Mouse (Mus musculus) midbrain, postnatal 0 days (tissue): ENCODE measurements around the gene Lamtor3. TPM values are rescaled to one million over a fixed set of nuclear protein-coding genes. Genes with fewer than 3 reads are reported as not detected.

Experiments used
- ATAC-seq: fragments of 200-750 bp; cut with Nextera tagmentation; 2 replicates; pipeline ENCODE4 v1.8.0; 2017; ENCODE audit warnings: moderate number of reproducible peaks, mild to moderate bottlenecking, moderate TSS enrichment, moderate library complexity; ENCODE audit not compliant: low FRiP score
- DNase-seq: peaks from one replicate; pipeline ENCODE4 v3.0.0-alpha.2; 2015; ENCODE audit warnings: low spot score
- H3K27ac ChIP-seq: fragments of 300-500 bp; sonication (generic); 2 replicates; pipeline ENCODE4 v1.5.1; 2014; ENCODE audit warnings: low read depth, mild to moderate bottlenecking, low read length, mixed read lengths
- H3K27me3 ChIP-seq: fragments of 300-500 bp; sonication (generic); 2 replicates; pipeline ENCODE4 v1.6.1; 2014; ENCODE audit warnings: low read length, control low read depth, mixed read lengths; ENCODE audit not compliant: insufficient read depth
- H3K36me3 ChIP-seq: fragments of 300-500 bp; sonication (generic); 2 replicates; pipeline ENCODE4 v1.6.1; 2014; ENCODE audit warnings: low read length, control low read depth, mixed read lengths; ENCODE audit not compliant: insufficient read depth
- H3K4me1 ChIP-seq: fragments of 300-500 bp; sonication (generic); 2 replicates; pipeline ENCODE4 v1.6.1; 2014; ENCODE audit warnings: mild to moderate bottlenecking, control low read depth, antibody characterized with exemption, low read length, mixed read lengths; ENCODE audit not compliant: insufficient read depth
- H3K4me2 ChIP-seq: fragments of 300-500 bp; sonication (generic); 2 replicates; pipeline ENCODE4 v1.6.1; 2014; ENCODE audit warnings: low read depth, mild to moderate bottlenecking, low read length, mixed read lengths; ENCODE audit not compliant: poor library complexity, severe bottlenecking
- H3K4me3 ChIP-seq: fragments of 300-500 bp; sonication (generic); 2 replicates; pipeline ENCODE4 v1.5.1; 2014; ENCODE audit warnings: low read depth, mild to moderate bottlenecking, low read length, moderate library complexity
- H3K9ac ChIP-seq: fragments of 300-500 bp; sonication (generic); replicated peaks from 2 replicates; pipeline ENCODE4 v1.6.1; 2014; ENCODE audit warnings: mild to moderate bottlenecking, low read length, moderate library complexity, mixed read lengths; ENCODE audit not compliant: poor library complexity, severe bottlenecking
- H3K9me3 ChIP-seq: fragments of 300-500 bp; sonication (generic); 2 replicates; pipeline ENCODE4 v1.6.1; 2016; ENCODE audit warnings: low read length, control low read depth
- CTCF ChIP-seq: IDR thresholded peaks from 2 replicates; pipeline ENCODE4 v1.5.1; 2016; ENCODE audit warnings: antibody characterized with exemption, mild to moderate bottlenecking
- WGBS: fragments of 180-500 bp; shearing (Covaris S2); extraction: QIAGEN DNeasy Blood & Tissue Kit; methylation state at CpG from one replicate; pipeline ENCODE4 v1.1.7; 2014; 5-methylcytosine and 5-hydroxymethylcytosine counted together
- polyA plus RNA-seq: library from polyadenylated mRNA; unstranded; fragments of >200 nt; fragmentation: Nextera tagmentation; extraction: Ambion mirVana; gene quantifications from 2 replicates; pipeline ENCODE4 v1.2.1, GENCODE M21; 2015
- total RNA-seq: library from RNA; depleted of rRNA; stranded (reverse); fragments of >200 nt; gene quantifications from 2 replicates; pipeline ENCODE4 v1.2.3, GENCODE M21; 2014

The Lamtor3 gene
- total and polyA plus RNA-seq, 2 experiments from 2014 or later: 97.7 to 113 TPM

DNA sequence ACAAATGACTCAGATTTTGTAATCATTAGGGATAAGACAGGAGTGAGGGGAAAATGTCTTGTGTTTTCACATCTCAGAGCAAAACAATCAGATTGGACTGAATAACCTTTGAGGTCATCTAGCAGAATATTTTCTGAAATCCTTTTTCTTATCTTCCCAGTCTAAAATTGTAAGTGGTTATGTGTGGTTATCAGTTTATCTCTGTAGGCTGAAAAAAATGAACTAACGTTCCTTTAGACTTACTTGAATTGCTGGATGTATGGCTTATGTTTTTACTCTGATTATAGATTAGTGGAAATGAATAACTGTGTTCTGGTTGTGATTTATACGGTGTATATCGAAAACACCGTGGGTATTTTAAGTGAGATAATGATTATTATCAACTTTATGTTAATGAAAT, 2.3 kb downstream of the Lamtor3 start:
- peaks cover 13% of the 10 kb centered on the region for H3K36me3 ChIP-seq
- H3K4me2 ChIP-seq: no peak overlapping the region
- WGBS: 95% methylated on average over 4 of the region's 4 CpGs
- peaks cover 9% of the 10 kb centered on the region for H3K4me1 ChIP-seq
- no peak overlapping the region for H3K27ac ChIP-seq
- DNase-seq (no peak), ATAC-seq (no peak)
- TF ChIP-seq CTCF: no peak
- H3K9ac ChIP-seq: no peak overlapping the region
- no peak overlapping the region for H3K4me3 ChIP-seq
- H3K9me3 ChIP-seq: no peaks in the 10 kb centered on the region
- H3K27me3 ChIP-seq: no peaks in the 10 kb centered on the region

DNA sequence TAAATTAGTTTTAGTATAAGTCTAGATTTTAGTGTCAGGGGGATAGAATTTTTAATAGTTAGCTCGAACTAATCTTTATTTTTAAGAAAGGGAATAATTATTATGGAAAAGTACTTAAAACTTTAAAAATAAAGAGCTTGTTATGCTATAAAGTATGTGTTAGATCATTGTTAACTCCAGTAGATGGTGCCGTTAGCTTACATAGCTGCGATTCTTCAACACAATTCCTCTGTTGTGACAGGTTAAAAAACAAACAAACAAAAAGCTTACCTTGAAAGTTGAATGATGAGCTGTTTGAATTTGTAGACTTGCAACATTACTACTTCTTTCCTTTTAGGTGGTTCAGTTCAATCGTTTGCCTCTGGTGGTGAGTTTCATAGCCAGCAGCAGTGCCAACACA, 8.7 kb downstream of the Lamtor3 start:
- WGBS: 91% methylated on average over 4 of the region's 4 CpGs
- Histone ChIP-seq H3K9ac (no peak overlapping the region), H3K9me3 (no peaks in the 10 kb centered on the region), H3K4me3 (no peak overlapping the region), H3K36me3 (peaks cover 18% of the 10 kb centered on the region), H3K27me3 (no peaks in the 10 kb centered on the region), H3K4me2 (no peak overlapping the region), H3K27ac (no peak overlapping the region), H3K4me1 (no peaks in the 10 kb centered on the region)
- ATAC-seq: no peak
- DNase-seq: no peak
- peak; percentile 53 for TF ChIP-seq CTCF

GRCm38 (mm10) chr3:137929940-137930339, 11.6 kb downstream of the Lamtor3 start:
- Histone ChIP-seq H3K4me3 (no peak overlapping the region), H3K27me3 (no peaks in the 10 kb centered on the region), H3K4me2 (no peak overlapping the region), H3K4me1 (no peaks in the 10 kb centered on the region), H3K27ac (no peak overlapping the region), H3K9ac (no peak overlapping the region), H3K36me3 (peaks cover 13% of the 10 kb centered on the region), H3K9me3 (no peaks in the 10 kb centered on the region)
- WGBS: 95% methylated on average over 3 of the region's 3 CpGs
- TF ChIP-seq CTCF: no peak
- ATAC-seq: no peak
- no peak for DNase-seq

DNA sequence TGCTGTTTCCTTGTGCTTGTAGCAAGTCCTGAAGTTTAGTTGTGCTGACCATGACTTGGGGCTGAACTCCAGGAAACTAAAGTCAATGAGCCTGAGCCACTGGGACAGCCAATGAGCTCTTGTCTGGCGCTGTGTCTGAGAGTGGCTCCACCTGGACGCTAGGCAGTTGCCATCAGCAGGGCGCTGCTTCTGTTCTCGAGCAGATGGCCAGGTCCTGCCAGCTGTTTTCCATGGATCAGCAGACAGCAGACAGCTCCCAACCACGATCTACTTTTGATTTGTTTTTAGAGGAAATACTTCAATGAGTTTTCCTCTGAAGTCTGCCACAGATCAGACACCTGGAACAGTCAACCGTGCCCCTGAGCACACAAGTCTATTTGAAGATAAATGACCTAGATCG, 14.4 kb downstream of the Lamtor3 start:
- H3K9me3 ChIP-seq: no peaks in the 10 kb centered on the region
- no peak overlapping the region for H3K4me2 ChIP-seq
- no peak for TF ChIP-seq CTCF
- DNase-seq (no peak), ATAC-seq (no peak)
- peaks cover 9% of the 10 kb centered on the region for H3K36me3 ChIP-seq
- WGBS: 75% methylated on average over 7 of the region's 7 CpGs
- H3K4me3 ChIP-seq: no peak overlapping the region
- no peak overlapping the region for H3K27ac ChIP-seq
- no peaks in the 10 kb centered on the region for H3K27me3 ChIP-seq
- H3K9ac ChIP-seq: no peak overlapping the region
- no peaks in the 10 kb centered on the region for H3K4me1 ChIP-seq

- H3K27ac ChIP-seq: no peak overlapping the region
- H3K4me2 ChIP-seq: no peak overlapping the region
- no peak overlapping the region for H3K4me3 ChIP-seq
- TF ChIP-seq CTCF: no peak
- H3K4me1 ChIP-seq: no peaks in the 10 kb centered on the region
- no peaks in the 10 kb centered on the region for H3K27me3 ChIP-seq
- no peak for ATAC-seq
- no peak overlapping the region for H3K9ac ChIP-seq
- no peaks in the 10 kb centered on the region for H3K9me3 ChIP-seq
- H3K36me3 ChIP-seq: peaks cover 5% of the 10 kb centered on the region
- 84% methylated on average over 3 of the region's 3 CpGs for WGBS
- DNase-seq: no peak
Observed at GRCm38 (mm10) chr3:137933986-137934385, 15.7 kb downstream of the Lamtor3 start.

DNA sequence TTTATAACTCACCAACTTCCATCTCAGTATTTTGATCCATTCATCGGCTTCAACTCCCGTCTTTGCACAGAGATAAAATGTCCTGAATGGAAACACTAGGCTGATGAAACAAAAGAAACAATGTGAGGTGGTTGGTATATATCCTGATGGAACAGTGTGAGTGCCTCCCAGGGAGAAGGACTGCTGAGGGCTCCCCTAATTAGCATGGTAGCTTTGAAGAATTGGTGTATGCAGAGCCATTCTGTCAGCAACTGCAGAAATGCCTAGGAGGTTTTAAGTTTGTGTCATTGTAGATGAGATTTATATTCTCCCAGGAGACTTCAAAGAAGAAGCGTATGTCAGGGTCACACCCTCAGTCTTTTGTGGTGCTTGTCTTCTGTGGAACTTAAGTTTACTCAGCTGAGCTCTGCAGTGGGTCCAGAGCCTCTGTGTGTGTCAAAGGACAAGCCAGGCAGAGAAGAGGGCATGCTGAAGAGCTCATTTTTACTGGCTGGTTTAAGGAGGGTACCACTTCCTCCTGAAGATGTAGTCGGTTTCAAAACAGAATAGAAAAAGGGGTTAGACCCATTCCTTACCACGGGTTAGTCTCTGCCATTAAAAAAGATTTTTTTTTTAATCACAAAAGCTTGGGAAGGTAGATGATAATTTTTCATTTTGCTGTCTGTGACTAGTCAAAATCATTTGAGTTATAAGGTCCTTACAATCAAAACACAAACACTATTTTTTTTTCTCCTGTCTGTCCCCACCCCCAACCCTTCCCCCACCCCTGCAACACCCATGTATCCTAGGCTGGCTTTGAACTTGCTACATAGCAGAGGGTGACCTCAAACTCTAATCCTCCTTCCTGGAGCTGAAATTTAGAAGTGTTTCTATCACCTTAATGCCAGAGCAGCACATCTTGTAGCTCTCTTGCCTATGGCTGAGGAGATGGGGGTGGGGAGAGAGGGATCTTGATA, 17.5 kb downstream of the Lamtor3 start:
- DNase-seq (no peak), ATAC-seq (peak; percentile 47; the same call in 1 of the 2 replicates)
- Histone ChIP-seq H3K9ac (no peak overlapping the region), H3K27ac (no peak overlapping the region; the same call in 1 of the 2 replicates), H3K4me3 (no peak overlapping the region), H3K9me3 (no peaks in the 10 kb centered on the region), H3K27me3 (no peaks in the 10 kb centered on the region), H3K4me1 (no peaks in the 10 kb centered on the region), H3K36me3 (no peaks in the 10 kb centered on the region), H3K4me2 (no peak overlapping the region)
- 30% methylated on average over 5 of the region's 5 CpGs for WGBS
- TF ChIP-seq CTCF: no peak
